Mouse (Mus musculus) ovary, postnatal 36 days (tissue): ENCODE data around the gene Fuca1.
A peak's percentile ranks its signal among the peaks of the same experiment; 100 is the strongest.

Experiments
- DNase-seq: peaks from one replicate; pipeline ENCODE4 v3.0.0; 2022; ENCODE audit warnings: low spot score, mixed read lengths

The Fuca1 gene

DNA sequence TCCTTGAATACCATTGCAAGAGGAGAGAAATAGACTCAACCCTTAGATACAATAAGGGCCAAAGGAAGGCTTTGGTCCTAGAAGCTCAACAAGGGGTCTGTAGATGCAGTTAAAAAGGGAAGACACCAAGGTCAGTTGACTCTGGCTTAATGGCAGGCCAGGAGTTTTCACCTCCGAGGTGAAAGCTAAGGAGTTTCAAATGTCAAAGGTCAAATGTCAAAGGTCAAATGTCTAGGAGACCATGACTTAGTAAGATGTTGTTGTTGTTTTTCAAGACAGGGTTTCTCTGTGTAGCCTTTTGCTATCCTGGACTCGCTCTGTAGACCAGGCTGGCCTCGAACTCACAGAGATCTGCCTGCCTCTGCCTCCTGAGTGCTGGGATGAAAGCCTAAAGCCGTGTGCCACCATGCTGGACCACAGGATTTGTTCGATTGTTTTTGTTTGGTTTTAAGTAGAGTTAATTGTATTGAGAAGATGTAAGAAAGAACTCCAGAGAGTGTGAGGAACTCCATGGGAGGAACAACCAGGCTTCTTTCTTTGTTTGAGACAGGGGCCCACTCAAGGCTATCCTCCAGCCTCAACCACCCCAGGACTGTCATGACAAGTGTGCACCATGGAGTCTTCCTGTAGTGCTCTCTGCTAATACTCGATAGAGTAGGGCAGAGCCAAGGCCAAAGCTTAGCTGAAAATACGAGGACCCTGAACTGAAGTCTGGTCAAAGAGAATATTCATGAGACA is 31.2 kb upstream of the Fuca1 start:
- DNase-seq: no peak

GRCm38 (mm10) chr4:135889884-135890283 is 30.7 kb upstream of the Fuca1 start:
- peak; percentile 75 for DNase-seq

- DNase-seq: peak; percentile 1
These were observed 29.0 kb upstream of the Fuca1 start for GRCm38 (mm10) chr4:135891539-135891938.

DNA sequence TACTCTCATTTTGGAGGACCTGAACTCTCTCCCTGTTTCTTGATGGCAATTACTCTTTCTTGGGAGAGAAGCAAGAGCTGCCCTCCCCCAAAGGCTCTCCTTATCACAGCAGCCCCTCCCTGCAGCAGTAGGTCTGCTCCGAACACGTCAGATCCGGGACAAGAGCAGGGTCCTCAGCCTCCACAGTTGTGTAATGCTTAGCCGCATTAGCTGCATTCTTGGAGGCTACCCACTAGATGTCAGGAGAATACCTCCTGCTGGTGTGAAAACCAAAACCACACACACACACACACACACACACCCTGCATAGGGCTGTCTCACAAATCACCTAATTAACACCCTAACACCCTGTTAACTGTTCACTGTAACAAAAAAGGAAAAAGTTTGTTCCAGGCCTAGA is 27.7 kb upstream of the Fuca1 start:
- DNase-seq: no peak

DNA sequence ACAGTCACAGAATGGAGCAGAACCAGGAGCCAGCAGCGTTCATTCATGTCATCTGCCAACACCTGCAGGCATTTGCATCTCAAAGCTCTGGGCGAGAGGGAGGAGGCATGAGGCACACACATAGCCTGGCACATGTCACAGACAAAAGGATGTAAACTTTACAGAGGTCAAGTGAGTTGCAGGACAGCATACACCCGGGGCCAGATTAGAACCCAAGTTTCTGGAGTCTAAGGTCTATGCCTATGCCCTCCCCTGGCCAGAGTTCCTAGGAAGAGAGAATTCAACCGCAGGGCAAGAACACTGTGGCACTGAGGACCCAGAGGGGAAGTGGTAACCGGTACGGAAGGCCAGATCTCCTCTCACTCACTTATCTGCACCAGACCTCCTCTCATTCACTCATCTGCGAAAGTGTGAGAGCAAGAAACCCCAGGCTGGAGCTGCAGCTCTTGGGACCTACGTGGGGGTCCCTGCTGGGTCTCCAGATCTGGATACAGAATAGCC is 25.4 kb upstream of the Fuca1 start, which contains the start of gene Cnr2:
Cnr2 (plus strand) TSS at position 324 of the 501 bp plus-strand sequence.
- DNase-seq: no peak

- no peak for DNase-seq
These were observed 24.4 kb upstream of the Fuca1 start for GRCm38 (mm10) chr4:135896157-135896556.

DNA sequence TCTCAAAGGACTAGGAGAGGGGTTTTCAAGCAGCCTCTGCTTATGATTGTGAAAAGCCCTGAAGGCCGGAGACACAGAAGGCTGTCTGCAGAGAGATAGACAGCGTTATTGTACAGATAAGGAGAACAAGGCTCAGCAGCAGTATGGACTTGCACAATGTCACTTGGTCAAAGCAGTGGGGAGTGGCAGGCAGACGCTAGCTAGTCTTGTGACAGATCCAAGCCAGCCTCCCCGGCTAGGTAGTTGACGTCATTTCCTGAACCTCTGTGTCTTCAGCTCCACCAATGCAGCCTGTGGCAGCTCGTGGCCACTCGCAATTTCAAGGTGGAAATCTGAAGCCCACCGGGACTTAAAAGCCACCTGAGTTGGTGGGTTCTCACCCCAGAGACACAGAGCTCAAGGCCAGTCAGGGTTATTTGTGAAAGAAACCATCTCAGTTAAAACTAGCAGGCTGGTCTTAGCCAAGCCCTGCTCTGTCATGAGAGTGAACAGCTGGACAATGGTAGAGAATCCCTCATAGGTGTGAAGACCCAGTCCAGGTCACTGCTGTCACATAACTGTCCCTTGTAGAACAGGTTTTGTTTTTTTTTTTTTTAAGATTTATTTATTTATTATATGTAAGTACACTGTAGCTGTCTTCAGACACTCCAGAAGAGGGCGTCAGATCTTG is 22.0 kb upstream of the Fuca1 start:
- no peak for DNase-seq

GRCm38 (mm10) chr4:135899050-135899448 is 21.5 kb upstream of the Fuca1 start:
- DNase-seq: no peak

GRCm38 (mm10) chr4:135900008-135900407 is 20.5 kb upstream of the Fuca1 start:
- DNase-seq: no peak

- no peak for DNase-seq
These were observed 17.8 kb upstream of the Fuca1 start for GRCm38 (mm10) chr4:135902606-135903242.

- no peak for DNase-seq
These were observed 15.7 kb upstream of the Fuca1 start for GRCm38 (mm10) chr4:135904810-135905209.

GRCm38 (mm10) chr4:135906633-135907032 is 13.9 kb upstream of the Fuca1 start:
- DNase-seq: no peak

DNA sequence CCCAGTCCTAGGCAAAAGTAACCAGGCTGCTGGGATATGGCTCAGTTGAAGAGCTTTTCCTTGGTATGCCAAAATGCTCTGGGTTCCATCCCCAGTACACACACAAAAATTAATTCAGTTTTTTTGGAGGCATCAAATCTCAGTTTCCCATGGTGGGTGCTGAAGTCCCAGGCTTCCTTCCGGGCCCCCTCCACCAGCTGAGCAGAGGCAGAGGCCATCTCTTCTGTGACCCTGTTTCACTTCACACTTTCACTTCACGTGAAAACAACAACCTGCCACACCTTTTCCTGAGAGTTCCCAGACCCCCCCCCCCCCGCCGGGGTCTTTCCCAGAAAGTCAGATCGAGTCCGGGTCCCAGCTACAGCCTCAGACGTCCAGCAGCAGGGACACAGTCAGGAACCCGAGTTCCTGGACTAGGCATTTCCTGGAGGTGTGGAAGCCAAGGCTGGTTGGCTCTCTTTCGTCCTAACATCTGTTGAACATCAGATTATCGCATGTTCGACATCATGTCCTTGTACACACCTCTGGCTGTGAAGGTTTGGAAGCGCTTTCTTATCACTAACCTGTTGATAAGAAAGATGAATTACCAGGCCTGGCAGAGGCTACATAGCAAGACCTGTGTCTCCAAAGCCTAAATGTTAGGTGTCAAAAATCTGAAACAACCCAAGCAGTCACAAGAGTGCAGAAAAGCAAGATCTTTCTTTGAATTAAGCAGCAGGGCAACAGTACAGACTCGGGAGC is 11.0 kb upstream of the Fuca1 start:
- DNase-seq: no peak

GRCm38 (mm10) chr4:135911531-135911930 is 9.0 kb upstream of the Fuca1 start:
- no peak for DNase-seq

DNA sequence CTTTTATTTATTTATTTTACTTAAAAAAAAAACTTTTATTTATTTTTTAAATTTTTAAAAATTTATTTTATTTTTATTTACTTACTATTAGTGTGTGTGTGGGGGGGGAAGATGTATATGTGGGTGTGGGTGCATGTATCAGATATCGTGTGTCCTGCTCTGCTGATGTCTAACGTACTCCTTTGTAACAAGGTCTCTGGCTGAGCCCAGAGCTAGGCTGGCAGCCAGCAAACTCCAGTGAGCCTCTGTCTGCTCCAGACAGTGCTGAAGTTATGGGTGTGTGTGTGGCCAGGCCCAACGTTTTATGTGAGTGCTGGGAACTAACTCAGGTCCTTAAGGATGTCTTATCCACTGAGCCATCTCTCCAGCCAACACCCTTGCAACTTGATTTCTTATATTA is 8.4 kb upstream of the Fuca1 start:
- no peak for DNase-seq

- DNase-seq: no peak
These were observed 7.7 kb upstream of the Fuca1 start for GRCm38 (mm10) chr4:135912835-135913234.

GRCm38 (mm10) chr4:135913433-135913832 is 7.1 kb upstream of the Fuca1 start:
- no peak for DNase-seq

- DNase-seq: no peak
These were observed 1.8 kb upstream of the Fuca1 start for GRCm38 (mm10) chr4:135918635-135919279.

DNA sequence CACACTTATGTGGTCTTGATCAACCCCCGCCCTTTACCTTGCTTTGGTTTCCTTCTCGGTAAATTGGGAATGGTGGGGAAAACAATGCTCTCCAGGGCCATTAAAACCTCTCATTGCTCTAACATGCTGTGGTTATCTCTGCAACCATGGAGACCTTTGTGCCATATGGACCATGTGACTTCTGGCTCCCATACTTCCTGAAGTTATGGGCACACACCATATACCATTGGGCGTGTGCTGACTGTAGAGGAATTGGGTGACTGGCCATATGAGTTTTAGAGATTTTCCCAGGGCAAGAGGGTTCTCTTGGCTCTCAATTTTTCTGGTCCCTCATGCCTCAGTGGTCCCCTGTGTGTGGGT is 1.3 kb upstream of the Fuca1 start:
- no peak for DNase-seq

GRCm38 (mm10) chr4:135921257-135922120 is 954 bp downstream of the Fuca1 start:
- DNase-seq: no peak

GRCm38 (mm10) chr4:135922190-135922589 is 1.7 kb downstream of the Fuca1 start:
- no peak for DNase-seq
